Mouse (Mus musculus) liver, postnatal 0 days (tissue): ENCODE results near the gene Ttc16. TPM values are rescaled to one million over a fixed set of nuclear protein-coding genes. Genes with fewer than 3 reads are reported as not detected.

Source experiments
- ATAC-seq: fragments of 200-750 bp; cut with Nextera tagmentation; 2 replicates; pipeline ENCODE4 v1.8.0; 2017; ENCODE audit warnings: mild to moderate bottlenecking, moderate library complexity
- DNase-seq: peaks from one replicate; pipeline ENCODE4 v3.0.0-alpha.2; 2016
- H3K27ac ChIP-seq: fragments of 300-500 bp; sonication (generic); 2 replicates; pipeline ENCODE4 v1.5.1; 2014; ENCODE audit warnings: antibody characterized with exemption, moderate library complexity, mild to moderate bottlenecking, low read depth
- H3K27me3 ChIP-seq: fragments of 300-500 bp; sonication (generic); 2 replicates; pipeline ENCODE4 v1.6.1; 2014; ENCODE audit warnings: low read length, control low read depth, mixed read lengths; ENCODE audit not compliant: insufficient read depth
- H3K36me3 ChIP-seq: fragments of 300-500 bp; sonication (generic); replicated peaks from 2 replicates; pipeline ENCODE4 v1.6.1; 2014; ENCODE audit warnings: mild to moderate bottlenecking, control low read depth, low read length, moderate library complexity, mixed read lengths; ENCODE audit not compliant: insufficient read depth
- H3K4me1 ChIP-seq: fragments of 300-500 bp; sonication (generic); 2 replicates; pipeline ENCODE4 v1.6.1; 2014; ENCODE audit warnings: antibody characterized with exemption, mild to moderate bottlenecking, control low read depth; ENCODE audit not compliant: insufficient read depth
- H3K4me2 ChIP-seq: fragments of 300-500 bp; sonication (generic); 2 replicates; pipeline ENCODE4 v1.6.1; 2014; ENCODE audit warnings: low read depth, mild to moderate bottlenecking, low read length, moderate library complexity, mixed read lengths
- H3K4me3 ChIP-seq: fragments of 300-500 bp; sonication (generic); 2 replicates; pipeline ENCODE4 v1.5.1; 2014; ENCODE audit warnings: low read depth, low read length
- H3K9ac ChIP-seq: fragments of 300-500 bp; sonication (generic); replicated peaks from 2 replicates; pipeline ENCODE4 v1.6.1; 2014; ENCODE audit warnings: mild to moderate bottlenecking, moderate library complexity
- H3K9me3 ChIP-seq: fragments of 300-500 bp; sonication (generic); 2 replicates; pipeline ENCODE4 v1.6.1; 2016; ENCODE audit warnings: mild to moderate bottlenecking, control low read depth, low read length, mixed read lengths
- CTCF ChIP-seq: sonication (generic); IDR thresholded peaks from 2 replicates; pipeline ENCODE4 v1.5.1; 2016; ENCODE audit warnings: antibody characterized with exemption, low read depth
- EP300 ChIP-seq: IDR thresholded peaks from 2 replicates; pipeline ENCODE4 v1.6.1; 2016; ENCODE audit warnings: antibody characterized with exemption, low read depth, mild to moderate bottlenecking
- WGBS: fragments of 180-500 bp; shearing (Covaris S2); extraction: QIAGEN DNeasy Blood & Tissue Kit; methylation state at CpG from one replicate; pipeline ENCODE4 v1.1.7; 2014; ENCODE audit not compliant: insufficient replicate concordance; 5-methylcytosine and 5-hydroxymethylcytosine counted together
- polyA plus RNA-seq: library from polyadenylated mRNA; unstranded; fragments of >200 nt; fragmentation: Nextera tagmentation; extraction: Ambion mirVana; gene quantifications from 2 replicates; pipeline ENCODE4 v1.2.1, GENCODE M21; 2015

Ttc16 gene
- polyA plus RNA-seq, 1 experiment from 2014 or later: 0.08 TPM

GRCm38 (mm10) chr2:32742173-32742531 lies 33.3 kb downstream of the Ttc16 start:
- 0 out of 2 replicates have a peak, but pooled peaks have one; percentile 25 for ATAC-seq
- TF ChIP-seq EP300: no peak
- no peak for TF ChIP-seq CTCF
- peaks cover 20% of the 10 kb centered on the region for H3K36me3 ChIP-seq
- no peak overlapping the region for H3K9ac ChIP-seq
- H3K4me2 ChIP-seq: no peak overlapping the region
- no peak overlapping the region for H3K4me3 ChIP-seq
- no peak overlapping the region for H3K27ac ChIP-seq
- H3K27me3 ChIP-seq: peaks cover 6% of the 10 kb centered on the region; the same call in 1 of the 2 replicates
- 0 out of 2 replicates have a peak, but pooled peaks cover 8% of the 10 kb centered on the region for H3K4me1 ChIP-seq
- WGBS: 73% methylated on average over 18 of the region's 18 CpGs
- no peaks in the 10 kb centered on the region for H3K9me3 ChIP-seq
- no peak for DNase-seq

GRCm38 (mm10) chr2:32741273-32742172 lies 33.9 kb downstream of the Ttc16 start:
- peaks cover 6% of the 10 kb centered on the region; the same call in 1 of the 2 replicates for H3K27me3 ChIP-seq
- H3K27ac ChIP-seq: no peak overlapping the region
- H3K4me1 ChIP-seq: 0 out of 2 replicates have a peak, but pooled peaks cover 8% of the 10 kb centered on the region
- DNase-seq (no peak), ATAC-seq (peak; percentile 25; the same call in 1 of the 2 replicates)
- peaks cover 14% of the 10 kb centered on the region for H3K36me3 ChIP-seq
- TF ChIP-seq EP300 (no peak), CTCF (no peak)
- peak overlapping the region; percentile 13; the same call in 1 of the 2 replicates for H3K4me3 ChIP-seq
- H3K4me2 ChIP-seq: peak overlapping the region; percentile 57
- H3K9me3 ChIP-seq: no peaks in the 10 kb centered on the region
- WGBS: 59% methylated on average over 42 of the region's 58 CpGs
- H3K9ac ChIP-seq: no peak overlapping the region

DNA sequence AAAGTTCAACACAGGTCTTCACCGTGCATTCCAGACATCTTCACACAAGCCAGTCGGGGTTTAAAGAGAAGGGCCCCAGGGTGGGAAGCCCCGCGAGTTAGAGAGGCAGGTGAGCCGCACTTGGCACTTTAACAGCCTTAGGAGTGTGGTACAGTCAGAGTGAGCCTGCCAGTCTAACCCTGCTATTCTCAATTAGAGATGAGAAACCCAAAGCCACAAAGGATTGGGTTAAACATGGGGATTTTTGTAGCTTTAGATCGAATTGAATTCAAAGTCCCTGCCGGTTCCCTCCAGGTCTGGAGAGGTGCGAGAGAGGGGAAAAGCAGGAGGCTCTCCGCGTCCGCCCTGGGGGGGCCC lies 34.5 kb downstream of the Ttc16 start, which contains the start of gene 6330409D20Rik:
6330409D20Rik (minus strand) TSS at position 101 of the 357 bp plus-strand sequence.
- Histone ChIP-seq H3K4me2 (peak within 1 kb of the TSS; percentile 57), H3K27ac (no peak within 1 kb of the TSS), H3K9ac (no peak within 1 kb of the TSS), H3K9me3 (no peaks in the 10 kb centered on the region), H3K4me3 (peak within 1 kb of the TSS; percentile 13; the same call in 1 of the 2 replicates), H3K4me1 (0 out of 2 replicates have a peak, but pooled peaks cover 8% of the 10 kb centered on the region), H3K27me3 (peaks cover 6% of the 10 kb centered on the region; the same call in 1 of the 2 replicates), H3K36me3 (peaks cover 9% of the 10 kb centered on the region)
- DNase-seq (no peak), ATAC-seq (no peak)
- TF ChIP-seq EP300 (no peak), CTCF (no peak)
- 45% methylated on average over 11 of the region's 11 CpGs for WGBS

- H3K4me2 ChIP-seq: no peak overlapping the region
- peaks cover 6% of the 10 kb centered on the region; the same call in 1 of the 2 replicates for H3K27me3 ChIP-seq
- no peak for ATAC-seq
- no peaks in the 10 kb centered on the region for H3K9me3 ChIP-seq
- no peak overlapping the region for H3K9ac ChIP-seq
- 0 out of 2 replicates have a peak, but pooled peaks cover 8% of the 10 kb centered on the region for H3K4me1 ChIP-seq
- no peak for TF ChIP-seq CTCF
- no peak for TF ChIP-seq EP300
- H3K36me3 ChIP-seq: peaks cover 8% of the 10 kb centered on the region
- no peak overlapping the region for H3K4me3 ChIP-seq
- no peak overlapping the region for H3K27ac ChIP-seq
- WGBS: 70% methylated on average over 4 of the region's 4 CpGs
- no peak for DNase-seq
Observed at GRCm38 (mm10) chr2:32739311-32739710, 36.1 kb downstream of the Ttc16 start.

DNA sequence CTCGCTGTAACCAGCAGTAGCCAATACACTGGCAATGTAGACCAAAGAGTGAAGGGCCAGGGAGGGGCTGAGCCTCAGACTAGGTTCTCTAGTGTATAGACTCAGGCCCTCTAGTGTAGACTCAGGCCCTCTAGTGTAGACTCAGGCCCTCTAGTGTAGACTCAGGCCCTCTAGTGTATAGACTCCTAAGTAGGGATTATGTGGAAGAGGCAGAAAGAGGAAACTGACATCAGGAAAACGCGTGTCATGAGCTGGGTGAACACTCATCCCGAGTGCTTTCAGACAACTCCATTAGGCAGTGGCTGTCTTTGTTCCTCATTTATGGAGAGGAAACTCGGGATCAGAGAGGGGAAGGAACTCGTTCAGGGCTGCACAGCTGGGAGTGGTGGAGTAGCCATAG lies 38.4 kb downstream of the Ttc16 start:
- Histone ChIP-seq H3K27ac (no peak overlapping the region), H3K4me3 (no peak overlapping the region), H3K27me3 (peaks cover 3% of the 10 kb centered on the region; the same call in 1 of the 2 replicates), H3K4me2 (no peak overlapping the region), H3K9me3 (no peaks in the 10 kb centered on the region), H3K4me1 (0 out of 2 replicates have a peak, but pooled peaks cover 8% of the 10 kb centered on the region), H3K9ac (no peak overlapping the region), H3K36me3 (peaks cover 8% of the 10 kb centered on the region; the same call in 1 of the 2 replicates)
- no peak for TF ChIP-seq EP300
- 0 out of 2 replicates have a peak, but pooled peaks have one; percentile 5 for TF ChIP-seq CTCF
- WGBS: 44% methylated on average over 6 of the region's 6 CpGs
- DNase-seq (no peak), ATAC-seq (no peak)

DNA sequence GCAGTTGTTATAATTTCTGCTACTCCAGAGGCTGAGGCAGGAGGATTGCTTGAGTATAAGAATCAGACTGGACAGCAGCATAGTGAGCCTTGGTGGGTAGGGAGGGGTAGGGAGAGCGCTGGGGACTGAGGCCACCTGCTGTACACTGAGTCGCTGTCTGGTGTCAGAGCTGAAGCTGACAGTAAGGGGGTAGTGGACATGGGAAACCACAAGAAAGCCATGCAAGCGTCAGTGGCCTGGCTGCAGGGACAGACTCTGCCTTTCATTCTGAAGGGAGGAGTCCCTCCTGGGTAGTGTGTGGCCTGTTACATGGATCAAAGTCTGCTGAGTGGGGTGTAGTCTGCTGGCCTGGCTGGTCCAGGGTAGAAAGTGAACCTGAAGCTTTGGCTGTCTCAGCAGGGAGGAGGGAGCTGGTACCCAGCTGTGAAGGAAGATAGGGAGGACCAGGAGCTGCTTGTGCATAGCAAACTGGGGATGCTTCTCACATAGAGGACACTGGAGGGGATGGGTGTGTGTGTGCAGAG lies 39.1 kb downstream of the Ttc16 start:
- 55% methylated on average over 3 of the region's 3 CpGs for WGBS
- no peak overlapping the region for H3K9ac ChIP-seq
- no peaks in the 10 kb centered on the region for H3K27me3 ChIP-seq
- no peak overlapping the region for H3K4me3 ChIP-seq
- H3K4me1 ChIP-seq: 0 out of 2 replicates have a peak, but pooled peaks cover 3% of the 10 kb centered on the region
- no peak overlapping the region for H3K27ac ChIP-seq
- ATAC-seq (no peak), DNase-seq (no peak)
- H3K4me2 ChIP-seq: no peak overlapping the region
- peaks cover 8% of the 10 kb centered on the region; the same call in 1 of the 2 replicates for H3K36me3 ChIP-seq
- no peaks in the 10 kb centered on the region for H3K9me3 ChIP-seq
- no peak for TF ChIP-seq EP300
- no peak for TF ChIP-seq CTCF
